Mouse (Mus musculus): ENCODE results near the gene Lrrc8d.

DNA sequence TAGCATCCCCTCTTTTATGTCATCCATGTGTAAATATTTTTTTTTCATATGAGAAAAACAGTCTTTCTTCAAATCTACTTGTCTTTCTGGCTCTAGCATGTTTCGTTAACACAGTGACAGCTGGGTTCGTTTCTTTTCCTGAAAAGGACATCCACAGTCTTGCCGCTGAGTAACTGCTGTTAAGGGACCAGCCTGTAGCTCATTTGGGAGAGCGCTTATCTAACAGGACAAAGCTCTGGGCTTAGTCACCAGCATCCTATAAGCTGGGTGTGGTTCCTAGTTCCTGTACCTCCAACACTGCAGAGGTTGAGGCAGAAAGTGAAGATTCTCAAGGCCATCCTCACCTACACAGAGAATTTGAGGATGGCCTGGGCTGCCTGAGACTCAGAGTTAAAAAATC, 20.5 kb upstream of the Lrrc8d start:
- TF ChIP-seq CTCF (IDR thresholded peaks at IDR 0.05; ENCODE audit: borderline replicate concordance, insufficient read depth, low read length) = no peak
- TF ChIP-seq POLR2A (IDR thresholded peaks at IDR 0.05; ENCODE audit: low read depth, low read length) = no peak

All from embryonic fibroblast, embryonic 13.5 days (primary cell).